Mouse (Mus musculus) frontal cortex, postnatal 10 days (tissue): Measurements from ENCODE around the gene Snd1.

ENCODE experiments used
- DNase-seq, 2 experiments: peaks; one replicate each; pipeline ENCODE4 v3.0.0; 2022; ENCODE audit warnings: low spot score in 2 of 2, mixed read lengths in 1 of 2

Gene Snd1

DNA sequence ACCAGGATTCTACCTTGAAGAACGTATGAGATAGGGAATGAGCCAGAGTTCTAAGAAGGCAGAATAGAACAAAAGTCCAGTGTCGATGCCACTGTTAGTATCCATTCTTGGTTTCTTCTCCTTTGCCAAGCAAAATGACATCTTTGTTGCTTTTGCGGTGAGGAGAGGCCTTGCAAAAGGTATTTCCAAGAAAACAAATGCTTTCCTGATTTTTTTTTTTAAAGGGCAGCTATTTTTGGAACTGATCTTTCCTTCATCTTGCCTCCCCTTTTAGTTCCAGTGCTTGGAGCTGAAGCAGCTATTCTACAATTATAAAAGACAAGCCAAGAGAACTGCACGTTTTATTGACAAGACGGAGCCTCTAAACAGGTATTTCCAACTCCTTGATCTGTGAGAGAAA is at the start of gene Snd1:
Gene Snd1 (plus strand): TSS at position 301 of the 400 bp plus-strand sequence.
- no peak for DNase-seq

DNA sequence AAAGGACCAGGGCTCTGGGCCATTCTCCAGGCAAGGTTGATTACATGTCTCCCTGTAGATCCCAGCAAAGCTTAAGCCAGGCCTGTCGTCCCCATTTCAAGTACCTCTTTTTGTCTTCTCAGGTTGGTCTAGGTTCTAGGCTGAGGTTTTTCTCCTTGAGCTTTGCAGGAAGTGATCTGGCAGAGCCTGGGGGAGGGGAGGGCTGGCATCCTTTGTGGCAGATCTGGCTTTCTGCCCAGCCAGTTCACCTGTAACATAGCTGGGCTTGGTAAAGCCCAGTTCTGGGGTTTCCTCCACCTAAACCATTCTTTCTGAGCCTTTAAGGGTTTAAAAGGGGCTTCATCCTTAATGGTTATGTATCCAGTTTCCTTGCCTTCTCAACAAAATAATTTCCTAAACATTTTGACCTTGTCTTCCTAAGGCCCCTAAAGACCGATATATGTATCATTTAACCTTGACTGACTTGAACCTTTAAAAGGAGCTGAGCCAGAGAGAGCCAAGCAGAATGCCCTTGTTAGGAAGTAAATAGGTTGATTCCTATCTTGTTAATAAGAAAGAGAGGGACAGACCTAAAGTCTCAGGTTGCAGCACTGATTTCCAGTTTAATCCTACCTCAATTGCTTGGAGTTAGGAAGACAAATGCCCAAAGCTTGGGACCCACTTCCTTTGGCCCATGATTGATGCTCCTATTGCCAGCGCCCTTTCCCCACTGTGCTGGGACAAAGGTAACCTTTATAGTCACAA is 47.7 kb upstream of the Snd1 start, which contains the start of gene Fscn3:
Gene Fscn3 (plus strand): TSS at position 694 of the 744 bp plus-strand sequence.
- no peak for DNase-seq

DNA sequence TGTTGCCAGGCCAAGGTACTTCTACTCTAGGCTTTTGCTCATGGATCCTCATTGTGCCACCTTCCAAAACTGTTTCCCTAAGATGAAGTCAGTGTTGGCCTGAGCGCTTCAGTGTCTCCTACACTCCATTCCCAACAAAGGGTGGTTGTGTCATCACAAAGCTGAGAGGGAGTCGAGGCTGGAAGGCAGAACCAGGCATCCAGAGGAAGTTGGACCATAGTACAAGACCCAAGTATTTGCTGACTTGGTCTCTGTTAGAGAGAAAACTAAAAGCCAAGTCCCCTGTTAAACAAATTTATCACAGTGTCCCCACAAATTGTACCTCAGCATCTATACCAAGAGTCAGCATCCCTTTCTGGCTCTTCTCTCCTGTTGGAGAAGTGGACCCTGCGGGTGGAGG is 46.6 kb upstream of the Snd1 start, which contains the start of gene Gcc1:
Gene Gcc1 (minus strand): TSS at position 101 of the 400 bp plus-strand sequence.
- DNase-seq, result no peak

DNA sequence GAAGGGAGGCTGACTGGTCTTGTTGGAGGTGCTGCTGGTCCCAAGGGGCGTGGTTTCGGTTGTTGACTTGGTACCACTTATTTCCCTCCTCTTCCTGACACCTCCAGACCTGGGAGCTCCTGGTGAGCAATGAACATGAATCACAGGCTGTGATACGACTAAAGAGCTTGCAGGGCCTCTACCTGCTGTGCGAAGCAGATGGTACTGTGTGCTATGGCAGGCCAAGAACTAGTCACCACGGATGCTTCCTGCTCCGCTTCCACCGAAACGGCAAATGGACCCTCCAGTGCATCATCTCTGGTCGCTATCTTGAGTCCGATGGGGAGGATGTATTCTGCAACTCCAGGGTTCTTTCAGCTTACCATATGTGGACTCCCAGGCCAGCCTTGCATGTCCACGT is 45.1 kb upstream of the Snd1 start:
- DNase-seq, result no peak

DNA sequence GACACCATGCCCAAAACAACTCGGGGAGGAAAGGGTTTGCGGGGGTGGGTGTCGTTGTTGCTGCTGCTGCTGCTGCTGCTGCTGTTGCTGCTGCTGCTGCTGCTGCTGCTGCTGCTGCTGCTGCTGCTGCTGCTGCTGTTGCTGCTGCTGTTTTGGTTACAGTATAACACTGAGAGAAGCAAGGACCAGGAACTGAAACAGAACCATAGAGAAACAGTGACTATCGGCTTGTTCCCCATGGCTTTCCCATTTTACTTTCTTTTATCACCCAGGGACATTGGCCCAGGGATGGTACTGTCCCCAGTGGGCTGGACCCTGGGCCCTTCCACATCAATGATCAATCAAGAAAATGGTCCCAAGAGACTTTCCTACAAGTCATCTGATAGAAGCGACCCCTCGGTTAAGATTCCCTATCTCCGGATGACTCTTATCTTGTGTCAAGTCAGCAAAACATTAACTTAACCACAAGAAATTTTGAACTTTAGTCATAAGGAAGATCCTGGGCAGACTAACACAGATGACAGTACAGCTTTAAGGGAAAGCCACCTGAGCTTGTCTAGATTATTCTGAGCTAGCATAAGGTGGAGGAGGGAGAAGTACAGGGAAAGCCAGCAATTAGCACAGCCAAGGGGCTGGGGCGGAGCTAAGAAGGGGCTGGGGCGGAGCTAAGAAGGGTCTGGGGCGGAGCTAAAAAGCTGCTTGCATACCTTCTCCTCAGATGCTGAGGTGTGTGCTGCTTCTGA is 44.0 kb upstream of the Snd1 start:
- DNase-seq, result no peak

DNA sequence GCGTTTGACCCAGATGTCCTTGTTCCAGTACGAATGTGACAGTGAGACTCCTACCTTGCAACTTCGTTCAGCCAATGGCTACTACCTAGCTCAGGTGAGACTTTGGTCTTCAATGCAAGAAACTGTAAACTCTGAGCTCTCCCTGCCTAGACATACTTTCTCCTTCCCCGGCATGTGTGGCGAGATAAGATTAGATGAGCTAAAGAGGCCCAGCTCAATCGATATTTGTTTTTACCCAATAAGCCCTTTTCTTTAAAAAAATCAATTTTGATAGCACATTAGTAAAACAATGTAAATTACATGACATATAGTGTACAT is 43.4 kb upstream of the Snd1 start:
- DNase-seq, result no peak

DNA sequence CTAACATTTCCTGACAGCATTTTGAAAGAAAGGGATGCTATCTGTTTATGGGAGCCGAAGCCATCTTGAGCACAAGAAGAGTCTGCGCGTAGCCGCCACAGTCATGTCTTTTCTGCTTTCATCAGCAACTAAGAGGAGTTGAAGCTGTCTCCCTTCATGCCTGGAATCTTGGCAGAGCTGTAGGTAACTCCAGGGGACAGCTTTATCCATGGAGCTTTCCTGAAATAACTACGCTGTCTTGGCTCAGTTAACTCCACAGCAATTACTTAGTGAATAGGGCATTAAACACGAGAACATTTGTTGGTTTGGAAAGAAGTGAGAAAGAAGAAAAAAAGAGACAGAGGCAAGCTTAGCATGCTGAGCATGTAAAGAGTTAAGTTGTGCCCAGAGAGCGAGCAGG is 27.0 kb upstream of the Snd1 start:
- DNase-seq, result no peak

DNA sequence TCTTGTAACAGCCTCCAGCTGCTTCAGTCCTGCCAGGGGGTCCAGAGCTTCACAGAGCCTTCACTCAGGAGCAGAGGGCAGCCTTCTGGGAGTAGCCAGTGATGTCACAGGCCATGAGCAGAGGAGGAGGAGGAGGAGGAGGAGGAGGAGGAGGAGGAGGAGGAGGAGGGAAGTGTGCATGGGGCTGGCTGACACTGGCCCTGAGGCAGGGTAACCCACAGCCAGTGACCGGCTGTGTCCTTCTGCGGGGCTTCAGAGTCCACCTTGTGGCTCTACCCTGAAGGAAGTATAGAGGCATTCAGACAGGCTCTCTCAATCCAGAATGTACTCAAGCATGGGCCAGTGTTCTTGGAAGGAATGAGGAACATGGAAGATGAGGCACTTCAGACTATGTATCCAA is 25.7 kb upstream of the Snd1 start, which contains the start of gene Pax4:
Gene Pax4 (minus strand): TSS at position 101 of the 400 bp plus-strand sequence.
- DNase-seq, result no peak

DNA sequence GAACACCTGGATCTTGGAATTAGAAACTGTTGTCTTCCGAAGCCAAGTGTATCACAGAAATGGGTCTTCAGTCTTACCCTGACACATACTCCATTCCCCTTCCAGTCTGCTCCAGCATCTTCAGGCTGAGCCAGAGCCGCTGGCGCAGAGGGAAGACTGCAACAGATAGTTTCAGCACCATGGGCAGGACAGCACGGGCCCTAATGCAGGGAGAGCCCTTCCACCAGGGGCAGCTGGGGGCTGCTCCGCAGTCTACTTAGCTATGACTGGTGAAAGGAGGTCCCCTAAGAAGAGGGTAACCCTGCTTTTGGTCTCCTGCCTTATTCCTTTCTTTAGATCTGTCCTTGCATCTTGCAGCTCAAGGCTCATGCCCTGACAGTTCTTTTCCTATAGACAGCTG is 24.5 kb upstream of the Snd1 start:
- DNase-seq, result no peak

DNA sequence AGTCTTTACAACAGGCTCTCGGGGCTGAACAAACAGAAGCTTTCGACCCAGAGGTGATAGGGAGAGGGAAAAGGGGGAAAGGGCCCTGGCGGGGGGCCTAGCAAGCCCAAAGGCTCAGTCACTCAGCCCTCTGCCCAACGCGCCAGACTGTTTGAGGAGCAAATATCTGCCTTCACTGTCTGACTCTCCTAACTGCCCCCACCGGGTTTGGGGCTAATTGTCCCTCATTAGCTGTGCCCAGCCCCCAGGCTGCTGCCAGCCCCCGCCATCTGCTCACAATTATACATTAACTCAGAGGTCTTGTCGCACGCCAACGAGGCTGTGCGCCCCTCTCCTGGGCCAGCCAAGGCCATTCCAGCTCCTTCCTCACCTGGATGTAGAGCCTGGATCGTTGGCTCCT is 24.0 kb upstream of the Snd1 start:
- no peak for DNase-seq

DNA sequence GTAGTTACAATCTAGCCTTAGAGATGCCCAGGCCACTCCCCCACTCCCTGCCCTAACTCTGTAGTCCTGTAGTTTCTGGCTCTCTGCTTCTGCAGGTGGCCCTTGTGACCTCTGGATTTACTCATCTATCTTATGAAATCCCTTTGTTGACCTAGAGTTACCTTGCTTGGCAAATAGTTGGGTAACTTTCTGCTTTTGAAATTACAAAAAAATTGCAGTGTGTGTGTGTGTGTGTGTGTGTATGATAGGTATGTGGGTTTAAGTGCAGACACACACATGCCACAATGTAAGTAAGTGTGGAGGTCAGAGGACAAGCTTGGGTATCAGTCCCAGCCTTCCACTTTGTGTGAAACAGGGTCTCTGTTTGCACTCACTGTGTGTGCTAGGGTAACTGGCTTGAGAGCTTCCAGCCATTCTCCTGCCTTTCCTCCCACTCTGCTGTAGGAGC is 15.7 kb upstream of the Snd1 start:
- no peak for DNase-seq

DNA sequence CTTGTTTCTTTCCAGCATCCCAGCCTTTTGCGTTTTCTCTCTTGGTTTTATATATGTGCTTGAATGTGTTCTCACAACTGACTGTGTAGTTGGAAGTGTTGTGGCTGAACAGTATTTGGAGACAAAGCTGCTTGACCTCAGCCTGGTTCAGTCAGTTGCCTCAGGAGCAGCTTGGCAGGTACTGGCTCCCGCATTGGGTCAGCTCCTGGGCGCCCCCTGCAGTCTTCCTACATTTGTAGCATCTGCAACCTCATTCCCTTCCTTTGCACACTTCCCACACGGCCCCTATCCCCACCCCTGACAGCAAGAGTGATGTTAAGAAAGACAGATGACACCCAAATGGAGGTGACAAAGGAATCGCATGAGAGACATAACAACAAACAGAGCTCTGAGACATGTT is 14.4 kb upstream of the Snd1 start:
- DNase-seq, result peak in 1 of 2 experiments; percentile 53

DNA sequence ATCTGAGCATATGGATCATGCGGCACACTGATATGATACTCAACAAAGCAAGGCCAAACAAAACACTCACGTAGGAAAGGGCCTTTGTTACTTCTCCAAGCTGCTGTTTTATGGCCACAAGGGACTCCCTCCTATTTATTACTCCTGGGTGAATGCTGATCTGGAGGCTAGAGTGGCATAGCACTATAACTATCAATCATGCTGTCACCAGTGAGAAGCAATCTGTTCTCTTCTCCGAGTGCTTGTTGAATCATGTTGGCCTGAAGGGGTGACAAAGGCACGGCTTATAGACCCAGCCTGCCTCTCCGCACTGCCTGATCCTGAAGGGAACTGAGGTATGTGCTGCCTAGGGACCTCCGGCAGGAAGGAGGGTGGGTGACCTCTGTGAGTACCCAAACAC is 10.3 kb upstream of the Snd1 start:
- no peak for DNase-seq

DNA sequence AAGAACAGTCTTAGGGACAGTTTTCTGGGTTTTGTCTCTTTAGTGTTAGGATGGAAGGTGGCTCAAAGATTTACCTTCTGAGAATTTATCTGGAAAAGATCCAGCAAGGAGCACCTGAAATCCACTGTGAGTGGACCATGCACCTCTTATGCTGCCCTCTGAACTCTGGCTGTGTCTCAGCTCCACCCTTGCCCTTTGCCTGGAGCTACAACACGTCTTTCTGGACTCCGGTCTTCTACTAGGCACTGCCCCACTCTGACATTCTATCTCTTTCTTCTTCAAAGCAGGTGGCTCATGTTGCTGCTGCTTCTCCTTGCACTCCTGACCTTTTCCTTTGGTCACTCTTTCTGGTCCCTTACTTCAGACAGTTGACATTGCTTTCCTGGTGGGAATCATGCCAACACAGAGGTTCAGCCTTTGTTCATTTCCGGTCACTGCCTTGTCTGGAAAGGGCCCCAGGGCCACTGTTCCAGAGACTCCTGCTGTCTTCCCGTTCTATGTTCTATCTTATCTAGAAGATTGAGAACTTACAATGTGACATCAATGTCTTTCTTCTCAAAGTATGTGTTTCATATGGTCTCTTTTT is 4.8 kb upstream of the Snd1 start:
- DNase-seq, result no peak

DNA sequence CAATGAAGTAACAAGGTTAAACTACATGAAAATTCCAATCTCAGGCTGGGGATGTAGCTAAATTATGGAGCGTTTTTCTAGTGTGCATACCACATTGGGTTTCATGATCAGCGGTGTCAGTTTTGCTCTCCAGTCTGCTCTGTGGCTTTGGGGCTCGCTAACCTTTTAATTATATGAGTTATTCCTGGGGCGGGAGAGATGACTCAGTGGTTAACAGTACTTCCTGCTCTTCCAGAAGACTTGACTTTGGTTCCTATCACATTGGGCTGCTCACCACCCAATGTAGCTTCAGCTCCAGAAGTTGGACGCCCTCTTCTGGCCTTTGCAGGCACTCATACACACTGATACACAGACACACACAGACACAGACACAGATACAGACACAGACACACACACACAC is 4.3 kb upstream of the Snd1 start:
- no peak for DNase-seq

DNA sequence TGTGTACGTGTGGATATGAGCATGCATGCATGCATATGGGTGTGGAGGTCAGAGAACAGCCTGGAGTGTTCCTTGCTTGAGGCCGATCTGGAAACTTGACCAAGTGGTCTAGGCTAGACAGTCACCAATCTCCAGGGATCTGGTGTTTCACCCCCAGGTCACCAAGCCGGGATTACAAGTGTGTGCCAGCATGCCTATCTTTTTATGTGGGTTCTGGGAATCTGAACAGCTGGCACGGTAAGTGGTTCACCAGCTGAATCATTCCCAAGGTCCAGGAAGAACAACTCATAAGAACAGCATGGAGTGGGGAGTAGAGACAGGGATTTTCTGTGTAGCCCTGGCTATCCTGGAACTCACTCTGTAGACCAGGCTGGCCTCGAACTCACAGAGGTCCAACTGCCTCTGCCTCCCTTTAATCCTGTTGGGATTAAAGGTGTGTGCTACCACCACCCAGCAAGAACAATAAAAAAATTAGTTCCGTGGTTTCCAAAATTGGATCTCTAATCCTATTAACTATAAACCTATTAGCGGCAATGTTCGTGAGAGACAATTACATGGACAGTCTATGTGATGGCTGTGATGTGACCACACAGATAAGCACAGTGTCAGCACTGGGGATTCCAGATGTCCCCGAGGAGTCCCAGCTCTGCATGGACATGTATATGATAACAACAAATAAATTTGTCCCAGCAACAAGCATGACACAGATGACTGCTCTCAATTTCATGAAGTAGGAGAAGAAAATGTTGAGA is 3.5 kb upstream of the Snd1 start:
- DNase-seq, result no peak

DNA sequence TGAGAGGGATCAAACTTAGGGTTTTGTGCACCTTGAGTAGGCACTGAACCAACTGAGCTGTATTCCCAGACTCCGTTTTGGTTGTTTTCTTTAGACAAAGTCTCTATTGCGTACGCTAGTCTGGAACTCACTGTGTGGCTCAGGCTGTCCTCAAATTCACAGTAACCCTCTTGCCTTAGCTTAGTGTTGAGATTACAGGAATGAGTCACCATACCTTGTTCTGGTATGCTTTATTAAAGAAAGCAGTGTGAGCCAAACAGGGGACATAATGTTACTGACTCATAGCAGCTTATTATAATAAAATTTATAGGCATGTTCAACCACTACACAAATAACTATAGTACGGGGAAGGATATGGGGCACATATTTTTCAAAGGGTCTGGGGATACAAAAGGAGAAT is 728 bp upstream of the Snd1 start:
- DNase-seq, result no peak

DNA sequence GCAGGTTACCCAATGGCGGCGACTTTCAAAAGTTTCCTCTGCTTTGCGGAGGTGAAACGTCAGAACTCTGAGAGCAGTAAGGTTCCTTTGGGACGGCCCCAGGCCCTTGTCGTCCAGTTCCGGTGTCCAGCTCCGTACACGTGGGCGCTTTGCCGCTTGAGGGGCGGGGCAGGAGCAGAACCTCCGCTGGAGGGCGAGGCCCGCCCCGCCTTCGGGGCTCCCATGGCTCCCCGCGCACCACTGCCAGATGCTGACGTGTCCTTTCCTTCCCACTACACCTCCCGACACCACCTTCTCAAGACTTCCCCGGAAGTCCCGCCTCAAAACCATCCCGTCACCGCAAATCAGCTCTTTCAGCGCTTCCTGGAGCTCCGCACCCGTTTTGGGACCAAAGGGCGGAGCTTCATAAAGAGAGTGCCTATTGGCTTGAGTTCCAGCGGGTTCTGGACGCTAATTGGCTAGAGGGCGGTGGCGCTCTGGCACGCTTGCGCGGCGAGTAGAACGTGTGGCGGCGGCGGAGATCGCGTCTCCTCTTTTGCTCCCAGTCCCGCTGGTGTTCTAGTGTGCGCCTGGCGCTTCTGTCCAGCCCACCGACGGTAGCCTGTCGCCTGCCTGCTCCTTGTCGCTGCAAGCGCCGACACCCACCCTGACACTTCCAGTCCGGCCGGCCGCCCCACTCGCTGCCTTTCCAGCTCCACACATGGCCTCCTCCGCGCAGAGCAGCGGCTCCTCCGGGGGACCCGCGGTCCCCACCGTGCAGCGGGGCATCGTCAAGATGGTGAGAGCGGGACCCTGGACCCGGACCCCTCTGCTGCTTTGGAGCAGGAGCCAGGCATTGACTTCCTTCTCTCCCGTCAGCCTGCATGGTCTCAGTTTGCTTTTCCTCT is 5.2 kb downstream of the Snd1 start:
- peak; percentile 98 for DNase-seq

DNA sequence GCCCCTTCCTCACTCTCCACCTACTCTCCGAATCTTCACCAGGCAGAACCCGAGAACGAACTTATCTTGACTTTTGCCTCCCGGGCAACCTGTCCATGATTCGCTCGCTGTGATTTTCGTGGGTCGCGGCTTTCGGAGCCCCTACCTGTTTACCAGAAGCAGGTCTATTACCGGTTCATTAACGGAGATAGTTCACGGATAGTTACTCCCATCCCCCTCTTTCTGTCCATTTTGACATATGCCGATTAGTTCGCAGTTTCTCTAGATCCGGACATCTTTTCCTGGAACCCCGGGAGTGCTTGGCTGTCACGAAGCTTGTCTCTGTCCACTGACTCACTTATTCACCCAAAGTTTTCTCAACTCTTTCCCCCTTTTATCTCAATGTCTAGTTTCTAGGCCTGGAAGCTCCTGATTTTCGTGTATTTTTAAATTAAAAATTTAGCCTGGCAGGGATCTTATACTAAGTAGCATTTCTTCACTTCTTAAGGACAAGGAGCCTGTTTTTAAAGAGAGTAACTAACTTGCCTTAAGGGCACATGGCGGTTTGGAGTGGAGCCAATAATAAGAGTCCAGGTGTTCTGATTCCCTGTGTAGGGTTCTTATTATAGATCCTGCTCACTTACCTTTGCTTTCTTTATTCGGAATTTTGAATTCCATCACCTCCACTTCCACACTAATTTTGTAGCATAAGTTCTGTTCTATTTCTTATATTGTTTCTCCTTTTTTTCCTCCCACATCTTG is 6.0 kb downstream of the Snd1 start:
- no peak for DNase-seq

DNA sequence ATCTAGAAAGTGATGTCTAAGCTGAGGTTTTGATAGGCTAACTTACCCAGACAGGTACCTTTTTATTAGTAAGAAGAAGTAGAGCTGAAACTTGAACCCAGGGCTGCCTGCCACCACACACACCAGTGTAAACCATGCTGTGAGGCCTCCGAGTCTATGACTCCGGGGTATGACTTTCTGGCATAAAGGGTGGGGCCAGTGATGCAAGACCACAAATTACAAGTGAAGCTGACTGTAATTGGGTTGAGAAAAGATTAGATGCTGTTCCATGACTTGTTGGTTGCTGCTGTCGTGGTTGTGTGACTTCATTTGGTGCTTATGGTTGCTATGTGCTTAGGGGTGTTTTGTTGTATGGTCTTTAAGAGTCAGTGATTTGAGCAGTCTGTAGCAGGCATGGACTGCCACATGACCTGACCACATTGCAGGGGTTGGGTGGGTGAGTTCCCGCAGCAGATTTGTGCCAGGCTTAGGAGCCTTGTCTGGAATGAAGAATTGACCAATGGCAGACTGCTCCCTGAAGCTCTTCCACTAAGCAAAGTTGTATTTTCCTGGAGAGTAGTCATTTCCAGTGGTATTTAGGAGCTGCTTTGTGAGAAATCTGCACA is 7.9 kb downstream of the Snd1 start:
- DNase-seq, result no peak
